Mouse (Mus musculus) neural tube, embryonic 15.5 days (tissue): ENCODE data around the gene Emid1. TPM values are rescaled to one million over a fixed set of nuclear protein-coding genes. Genes with fewer than 3 reads are reported as not detected.
A peak's percentile ranks its signal among the peaks of the same experiment; 100 is the strongest.

ENCODE experiments used
- ATAC-seq: fragments of 200-750 bp; cut with Nextera tagmentation; 2 replicates; pipeline ENCODE4 v1.8.0; 2017; ENCODE audit warnings: mild to moderate bottlenecking, moderate TSS enrichment, moderate library complexity; ENCODE audit not compliant: low FRiP score
- H3K27ac ChIP-seq: fragments of 300-500 bp; sonication (generic); replicated peaks from 2 replicates; pipeline ENCODE4 v1.5.1; 2015; ENCODE audit warnings: mild to moderate bottlenecking, inconsistent platforms
- H3K27me3 ChIP-seq: fragments of 300-500 bp; sonication (generic); replicated peaks from 2 replicates; pipeline ENCODE4 v1.6.1; 2015; ENCODE audit warnings: inconsistent platforms
- H3K36me3 ChIP-seq: fragments of 300-500 bp; sonication (generic); 2 replicates; pipeline ENCODE4 v1.6.1; 2015; ENCODE audit warnings: inconsistent platforms
- H3K4me1 ChIP-seq: fragments of 300-500 bp; sonication (generic); 2 replicates; pipeline ENCODE4 v1.6.1; 2015; ENCODE audit warnings: inconsistent platforms
- H3K4me2 ChIP-seq: fragments of 300-500 bp; sonication (generic); 2 replicates; pipeline ENCODE4 v1.6.1; 2015; ENCODE audit warnings: inconsistent platforms, mild to moderate bottlenecking, moderate library complexity
- H3K4me3 ChIP-seq: fragments of 300-500 bp; sonication (generic); replicated peaks from 2 replicates; pipeline ENCODE4 v1.5.1; 2015; ENCODE audit warnings: mild to moderate bottlenecking, inconsistent platforms
- H3K9ac ChIP-seq: fragments of 300-500 bp; sonication (generic); replicated peaks from 2 replicates; pipeline ENCODE4 v1.6.1; 2015; ENCODE audit warnings: mild to moderate bottlenecking, inconsistent platforms
- H3K9me3 ChIP-seq: fragments of 300-500 bp; sonication (generic); replicated peaks from 2 replicates; pipeline ENCODE4 v1.6.1; 2016; ENCODE audit warnings: inconsistent platforms
- WGBS: fragments of 180-500 bp; shearing (Covaris S2); methylation state at CpG from one replicate; pipeline ENCODE4 v1.1.7; 2015; ENCODE audit warnings: mixed read lengths; 5-methylcytosine and 5-hydroxymethylcytosine counted together
- polyA plus RNA-seq: library from polyadenylated mRNA; unstranded; fragments of >200 nt; fragmentation: Nextera tagmentation; extraction: Ambion mirVana; gene quantifications from 2 replicates; pipeline ENCODE4 v1.2.1, GENCODE M21; 2015

Gene Emid1
- polyA plus RNA-seq, 1 experiment from 2014 or later, result 20.1 TPM

DNA sequence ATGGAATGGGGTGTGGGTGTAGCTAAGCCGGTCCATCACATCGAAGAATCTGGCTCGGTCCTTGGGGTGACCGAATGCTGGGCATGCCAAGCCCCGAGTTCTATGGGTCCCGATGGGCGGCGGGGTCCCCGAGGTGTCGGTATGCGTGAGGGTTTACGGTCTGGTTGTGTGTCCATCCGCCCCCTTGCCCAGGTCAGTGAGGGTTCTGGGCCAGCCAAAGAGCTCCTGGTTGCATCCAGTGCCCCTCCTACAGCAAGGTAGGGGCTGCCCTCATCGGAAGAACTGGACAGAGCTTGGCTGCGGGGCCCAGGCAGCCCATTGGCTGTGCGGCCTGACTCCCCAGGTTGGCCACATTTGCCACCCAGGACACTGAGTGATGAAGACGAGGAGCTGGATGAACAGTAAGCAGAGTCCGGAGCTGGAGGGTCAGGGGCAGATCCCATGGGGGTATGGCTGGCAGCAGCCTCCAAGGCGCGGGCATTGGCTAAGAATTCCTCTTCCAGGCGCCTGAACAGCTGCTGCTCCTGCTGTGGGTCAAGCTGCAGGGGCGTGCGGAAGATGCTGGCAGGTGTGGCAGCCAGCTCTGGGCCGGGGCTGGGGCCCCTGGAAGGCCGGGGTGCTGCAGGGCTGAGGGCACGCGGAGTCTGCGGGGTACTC is 91.2 kb downstream of the Emid1 start:
- no peak overlapping the region for H3K9ac ChIP-seq
- no peak for ATAC-seq
- peaks cover 71% of the 10 kb centered on the region for H3K27me3 ChIP-seq
- no peaks in the 10 kb centered on the region; the same call in 1 of the 2 replicates for H3K36me3 ChIP-seq
- H3K27ac ChIP-seq, result no peak overlapping the region
- peak overlapping the region; percentile 95 for H3K4me2 ChIP-seq
- H3K4me3 ChIP-seq, result peak overlapping the region; percentile 27; the same call in 1 of the 2 replicates
- H3K9me3 ChIP-seq, result no peaks in the 10 kb centered on the region
- peaks cover 84% of the 10 kb centered on the region for H3K4me1 ChIP-seq
- 55% methylated on average over 28 of the region's 28 CpGs for WGBS

DNA sequence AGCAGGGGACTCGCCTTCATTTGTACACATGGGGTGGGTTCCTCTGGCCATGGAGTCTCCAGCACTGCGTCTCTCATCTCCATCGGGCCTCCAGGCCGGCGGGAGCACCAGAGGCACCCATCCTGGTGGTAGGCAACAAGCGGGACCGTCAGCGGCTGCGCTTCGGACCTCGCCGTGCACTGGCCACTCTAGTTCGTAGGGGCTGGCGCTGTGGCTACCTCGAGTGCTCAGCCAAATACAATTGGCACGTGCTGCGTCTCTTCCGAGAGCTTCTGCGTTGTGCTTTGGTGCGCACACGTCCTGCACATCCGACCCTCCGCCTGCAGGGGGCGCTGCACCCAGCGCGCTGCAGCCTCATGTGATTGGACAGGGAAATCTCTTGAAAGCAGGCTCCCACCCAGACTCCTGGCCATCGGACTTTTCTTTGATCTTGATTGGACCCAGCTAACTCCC is 92.3 kb downstream of the Emid1 start:
- Histone ChIP-seq H3K36me3 (no peaks in the 10 kb centered on the region; the same call in 1 of the 2 replicates), H3K27me3 (peaks cover 82% of the 10 kb centered on the region), H3K9ac (no peak overlapping the region), H3K4me3 (no peak overlapping the region), H3K9me3 (no peaks in the 10 kb centered on the region), H3K4me1 (peaks cover 79% of the 10 kb centered on the region), H3K27ac (no peak overlapping the region), H3K4me2 (no peak overlapping the region)
- WGBS, result 9% methylated on average over 27 of the region's 27 CpGs
- no peak for ATAC-seq

DNA sequence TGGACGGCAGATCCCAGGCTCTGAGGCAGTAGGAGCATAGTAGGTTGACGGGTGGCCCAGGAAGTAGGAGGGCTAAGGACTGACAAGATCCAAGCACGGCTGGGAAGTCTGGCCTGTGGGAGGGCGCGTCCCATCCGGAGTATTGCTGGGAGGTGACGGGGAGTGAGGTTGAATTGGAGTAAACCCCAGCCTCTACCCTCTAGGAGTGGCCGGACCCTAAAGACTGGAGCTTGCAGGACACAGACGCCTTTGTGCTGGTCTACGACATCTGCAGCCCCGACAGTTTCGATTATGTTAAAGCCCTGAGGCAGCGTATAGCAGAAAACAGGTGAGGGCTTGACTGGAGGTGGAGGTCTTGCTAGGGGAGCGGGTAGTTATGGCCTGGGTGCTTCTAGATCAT is 92.8 kb downstream of the Emid1 start:
- H3K4me3 ChIP-seq, result no peak overlapping the region
- ATAC-seq, result no peak
- H3K9me3 ChIP-seq, result no peaks in the 10 kb centered on the region
- 24% methylated on average over 14 of the region's 14 CpGs for WGBS
- peaks cover 74% of the 10 kb centered on the region for H3K4me1 ChIP-seq
- H3K27me3 ChIP-seq, result peaks cover 82% of the 10 kb centered on the region
- H3K36me3 ChIP-seq, result no peaks in the 10 kb centered on the region; the same call in 1 of the 2 replicates
- no peak overlapping the region for H3K4me2 ChIP-seq
- no peak overlapping the region for H3K27ac ChIP-seq
- no peak overlapping the region for H3K9ac ChIP-seq

DNA sequence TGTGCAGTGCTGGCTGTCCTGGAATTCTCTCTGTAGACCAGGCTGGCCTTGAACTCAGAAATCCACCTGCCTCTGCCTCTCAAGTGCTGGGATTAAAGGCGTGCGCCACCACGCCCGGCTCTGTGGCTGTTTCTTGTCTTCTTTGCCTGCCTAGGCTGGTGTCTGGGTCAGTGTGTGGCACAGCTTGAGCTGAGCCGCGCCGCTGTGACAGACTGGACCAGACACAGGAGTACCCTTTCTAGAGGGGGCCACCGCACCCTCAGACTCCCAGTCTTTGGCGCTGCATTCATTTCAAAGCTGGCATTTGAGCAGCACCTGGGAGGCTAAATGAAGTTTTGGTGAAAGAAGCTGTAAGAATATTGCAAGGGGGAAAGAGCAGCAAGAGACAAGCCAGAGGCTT is 93.3 kb downstream of the Emid1 start:
- WGBS, result 40% methylated on average over 9 of the region's 9 CpGs
- ATAC-seq, result no peak
- H3K27me3 ChIP-seq, result peaks cover 79% of the 10 kb centered on the region
- H3K4me1 ChIP-seq, result peaks cover 69% of the 10 kb centered on the region
- H3K27ac ChIP-seq, result no peak overlapping the region
- no peaks in the 10 kb centered on the region for H3K9me3 ChIP-seq
- no peak overlapping the region for H3K4me3 ChIP-seq
- no peak overlapping the region for H3K9ac ChIP-seq
- no peaks in the 10 kb centered on the region; the same call in 1 of the 2 replicates for H3K36me3 ChIP-seq
- H3K4me2 ChIP-seq, result no peak overlapping the region; the same call in 1 of the 2 replicates

DNA sequence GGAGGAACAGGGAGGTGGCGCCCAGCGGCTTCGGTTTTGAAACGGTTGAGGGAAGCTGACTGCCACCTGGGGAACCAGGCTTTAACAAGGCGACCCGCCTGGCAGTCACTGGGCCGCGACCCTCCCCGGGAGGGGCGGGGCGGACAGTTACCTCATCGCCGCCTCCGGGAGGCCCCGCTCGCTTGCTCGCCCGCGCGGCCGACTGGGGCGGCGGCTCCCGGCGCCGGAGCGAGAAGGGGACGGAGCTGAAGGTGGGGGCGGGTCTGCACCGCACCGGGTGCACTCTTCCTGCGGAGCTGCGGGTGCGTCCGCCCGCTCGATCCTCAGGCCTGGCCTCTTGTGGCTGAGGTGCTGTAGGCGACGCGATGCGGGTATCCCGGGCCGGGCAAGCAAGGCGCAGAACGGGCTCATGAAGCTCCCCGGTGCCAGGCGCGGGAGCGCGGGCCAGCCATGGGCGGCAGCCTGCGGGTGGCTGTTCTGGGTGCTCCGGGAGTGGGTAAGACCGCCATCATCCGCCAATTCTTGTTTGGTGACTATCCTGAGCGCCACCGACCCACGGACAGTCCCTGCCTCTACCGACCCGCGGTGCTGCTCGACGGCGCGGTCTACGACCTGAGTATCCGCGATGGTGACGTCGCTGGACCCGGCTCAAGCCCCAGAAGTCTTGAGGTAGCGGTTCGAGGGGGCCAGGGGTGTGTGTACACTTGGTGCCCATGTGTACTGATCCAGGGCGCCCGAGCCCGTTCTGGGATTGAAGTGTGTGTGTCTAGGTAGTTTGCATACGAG is 94.0 kb downstream of the Emid1 start, which contains the start of gene Rasl10a:
Gene Rasl10a (plus strand): TSS at position 273 of the 786 bp plus-strand sequence.
- no peaks in the 10 kb centered on the region; the same call in 1 of the 2 replicates for H3K36me3 ChIP-seq
- H3K27me3 ChIP-seq, result peaks cover 71% of the 10 kb centered on the region
- WGBS, result 2% methylated on average over 77 of the region's 77 CpGs
- peak; percentile 24; the same call in 1 of the 2 replicates for ATAC-seq
- peak within 1 kb of the TSS; percentile 47 for H3K4me3 ChIP-seq
- H3K9me3 ChIP-seq, result no peaks in the 10 kb centered on the region
- H3K4me2 ChIP-seq, result peak within 1 kb of the TSS; percentile 96
- H3K4me1 ChIP-seq, result peaks cover 62% of the 10 kb centered on the region
- no peak within 1 kb of the TSS for H3K27ac ChIP-seq
- peak within 1 kb of the TSS; percentile 50 for H3K9ac ChIP-seq

DNA sequence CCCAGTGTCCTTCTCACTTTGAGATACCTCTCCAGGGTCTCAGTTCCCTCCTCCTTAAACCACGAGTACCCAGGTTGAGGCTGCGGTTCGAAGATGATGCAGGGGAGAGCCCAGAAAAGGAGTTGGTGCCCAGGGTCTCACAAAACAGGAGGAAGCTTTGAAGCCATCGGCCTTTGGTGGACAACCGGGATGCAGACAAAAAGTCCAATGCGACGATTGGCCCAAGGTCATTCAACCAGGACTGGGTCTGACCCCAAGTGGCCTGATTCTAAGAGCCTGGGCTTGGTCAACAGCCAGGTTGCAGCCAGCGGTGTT is 94.6 kb downstream of the Emid1 start:
- no peak for ATAC-seq
- Histone ChIP-seq H3K9me3 (no peaks in the 10 kb centered on the region), H3K9ac (peak overlapping the region; percentile 50), H3K4me2 (peak overlapping the region; percentile 96), H3K27ac (no peak overlapping the region), H3K27me3 (peaks cover 66% of the 10 kb centered on the region), H3K4me3 (peak overlapping the region; percentile 47), H3K36me3 (no peaks in the 10 kb centered on the region; the same call in 1 of the 2 replicates), H3K4me1 (peaks cover 57% of the 10 kb centered on the region)
- 18% methylated on average over 8 of the region's 8 CpGs for WGBS

DNA sequence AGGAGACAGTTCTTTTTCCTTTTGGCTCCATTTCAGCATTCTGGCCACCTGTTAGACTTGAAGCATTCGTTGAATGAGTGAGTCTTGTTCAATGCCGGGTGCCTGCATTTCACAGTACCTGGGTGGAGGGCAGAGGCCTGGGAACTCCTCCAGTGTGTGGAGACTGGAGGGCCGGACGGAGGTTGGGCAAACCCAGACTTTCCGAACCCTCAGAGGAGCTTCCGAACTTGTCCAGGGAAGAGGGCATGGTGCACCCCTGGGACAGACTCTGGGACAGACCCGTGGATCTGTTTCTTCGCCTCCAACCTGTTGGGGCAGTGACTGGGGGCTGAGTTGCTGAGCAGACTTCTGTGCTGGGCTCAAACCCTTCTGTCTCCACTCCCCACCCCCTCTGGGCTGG is 95.0 kb downstream of the Emid1 start:
- Histone ChIP-seq H3K4me2 (no peak overlapping the region), H3K27ac (no peak overlapping the region), H3K9me3 (no peaks in the 10 kb centered on the region), H3K27me3 (peaks cover 61% of the 10 kb centered on the region), H3K9ac (no peak overlapping the region), H3K36me3 (no peaks in the 10 kb centered on the region; the same call in 1 of the 2 replicates), H3K4me1 (peaks cover 52% of the 10 kb centered on the region), H3K4me3 (no peak overlapping the region)
- 57% methylated on average over 8 of the region's 8 CpGs for WGBS
- ATAC-seq, result no peak

Other genes with a start within 250 kb of the Emid1 start
- 22.1 and 24.0 TPM in 2 replicates for gene Nefh, start 204.2 kb downstream of the Emid1 start, polyA plus RNA-seq
- 93.8 and 94.4 TPM in 2 replicates for gene Ap1b1, start 165.4 kb downstream of the Emid1 start, polyA plus RNA-seq
- gene Rasl10a, start 94.1 kb downstream of the Emid1 start, polyA plus RNA-seq, result 2.8 and 2.9 TPM in 2 replicates
- 25.9 and 26.0 TPM in 2 replicates for gene Gas2l1, start 86.9 kb downstream of the Emid1 start, polyA plus RNA-seq
- gene Rhbdd3, start 53.3 kb downstream of the Emid1 start, polyA plus RNA-seq, result 40.0 and 41.5 TPM in 2 replicates
- 533 and 582 TPM in 2 replicates for gene Ewsr1, start 53.0 kb downstream of the Emid1 start, polyA plus RNA-seq
- 5.7 and 10.2 TPM in 2 replicates for gene Kremen1, start 109.3 kb upstream of the Emid1 start, polyA plus RNA-seq